Mouse (Mus musculus) heart, embryonic 11.5 days (tissue): ENCODE results near the gene Nub1. TPM values are rescaled to one million over a fixed set of nuclear protein-coding genes. Genes with fewer than 3 reads are reported as not detected.
A peak's percentile ranks its signal among the peaks of the same experiment; 100 is the strongest.

ENCODE experiments used
- ATAC-seq: fragments of 200-750 bp; cut with Nextera tagmentation; replicated peaks from 2 replicates; pipeline ENCODE4 v1.8.0; 2017; ENCODE audit warnings: moderate library complexity; ENCODE audit not compliant: insufficient number of reproducible peaks, low FRiP score, low TSS enrichment
- H3K27ac ChIP-seq: fragments of 300-500 bp; sonication (generic); 2 replicates; pipeline ENCODE4 v1.5.1; 2014; ENCODE audit warnings: mild to moderate bottlenecking, low read depth, low read length
- H3K27me3 ChIP-seq: fragments of 300-500 bp; sonication (generic); 2 replicates; pipeline ENCODE4 v1.6.1; 2014; ENCODE audit warnings: mild to moderate bottlenecking, low read length, mixed read lengths; ENCODE audit not compliant: control insufficient read depth, insufficient read depth
- H3K36me3 ChIP-seq: fragments of 300-500 bp; sonication (generic); 2 replicates; pipeline ENCODE4 v1.6.1; 2014; ENCODE audit warnings: mild to moderate bottlenecking, low read length, moderate library complexity, mixed read lengths; ENCODE audit not compliant: control insufficient read depth, insufficient read depth
- H3K4me1 ChIP-seq: fragments of 300-500 bp; sonication (generic); 2 replicates; pipeline ENCODE4 v1.6.1; 2014; ENCODE audit warnings: low read length; ENCODE audit not compliant: control insufficient read depth, insufficient read depth
- H3K4me2 ChIP-seq: fragments of 300-500 bp; sonication (generic); 2 replicates; pipeline ENCODE4 v1.6.1; 2014; ENCODE audit warnings: mild to moderate bottlenecking, moderate library complexity
- H3K4me3 ChIP-seq: fragments of 300-500 bp; sonication (generic); 2 replicates; pipeline ENCODE4 v1.5.1; 2014; ENCODE audit warnings: low read depth, low read length
- H3K9ac ChIP-seq: fragments of 300-500 bp; sonication (generic); 2 replicates; pipeline ENCODE4 v1.6.1; 2014; ENCODE audit warnings: mild to moderate bottlenecking, low read depth, low read length, moderate library complexity
- H3K9me3 ChIP-seq: fragments of 300-500 bp; sonication (generic); replicated peaks from 2 replicates; pipeline ENCODE4 v1.6.1; 2016; ENCODE audit warnings: low read length; ENCODE audit not compliant: control insufficient read depth
- WGBS: fragments of 180-500 bp; shearing (Covaris S2); extraction: QIAGEN DNeasy Blood & Tissue Kit; methylation state at CpG from one replicate; pipeline ENCODE4 v1.1.7; 2014; ENCODE audit not compliant: insufficient replicate concordance; 5-methylcytosine and 5-hydroxymethylcytosine counted together
- polyA plus RNA-seq: library from polyadenylated mRNA; unstranded; fragments of >200 nt; fragmentation: Nextera tagmentation; extraction: Ambion mirVana; gene quantifications from 2 replicates; pipeline ENCODE4 v1.2.1, GENCODE M21; 2014

The Nub1 gene
- polyA plus RNA-seq, 1 experiment from 2014 or later: 28.2 TPM

DNA sequence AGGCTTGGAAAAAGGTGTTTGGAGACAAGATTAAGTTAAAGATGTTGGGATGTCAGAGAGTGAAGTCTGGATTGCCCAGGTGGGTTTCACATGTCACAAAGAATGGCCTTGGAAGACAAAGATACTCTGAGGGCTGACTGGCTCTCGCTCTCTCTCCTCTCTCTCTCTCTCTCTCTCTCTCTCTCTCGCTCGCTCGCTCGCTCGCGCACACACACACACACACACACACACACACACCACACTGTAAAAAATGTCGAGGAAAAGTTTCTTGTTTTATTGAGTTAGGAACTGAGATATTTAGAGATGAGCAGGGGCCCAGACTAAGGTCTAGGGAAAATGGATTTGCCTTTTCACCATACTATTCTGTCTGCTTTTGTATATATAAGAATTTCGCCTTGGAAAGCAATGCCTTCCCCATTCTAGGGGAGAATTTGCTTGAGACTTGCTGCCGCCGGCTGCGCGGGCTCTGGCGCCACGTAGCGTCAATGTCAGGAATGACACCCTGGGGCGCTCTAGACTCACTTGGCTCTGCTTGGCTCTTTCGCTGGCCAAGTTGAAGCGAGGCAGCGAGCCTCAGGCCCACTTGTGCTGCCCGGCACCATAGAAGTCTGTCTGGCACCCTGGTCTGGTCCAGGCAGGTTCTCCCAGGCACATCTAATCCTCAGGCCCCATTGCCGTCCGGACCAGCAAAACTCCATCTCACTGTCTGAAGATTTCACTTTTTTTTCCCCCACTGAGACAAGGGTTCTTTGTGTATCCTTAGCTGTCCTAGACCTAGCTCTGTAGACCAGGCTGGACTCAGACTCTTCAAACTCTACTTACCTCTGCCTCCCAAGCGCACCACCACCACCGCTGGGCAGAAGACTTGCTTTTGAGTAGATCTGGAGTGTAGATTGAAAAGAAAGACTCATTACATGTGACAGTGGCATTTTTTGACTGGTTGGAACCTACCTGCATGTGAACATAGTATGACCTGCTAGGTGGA, 33.3 kb upstream of the Nub1 start:
- no peak overlapping the region for H3K4me3 ChIP-seq
- no peak overlapping the region for H3K4me2 ChIP-seq
- no peak overlapping the region for H3K27ac ChIP-seq
- no peaks in the 10 kb centered on the region; the same call in 1 of the 2 replicates for H3K27me3 ChIP-seq
- H3K36me3 ChIP-seq: no peaks in the 10 kb centered on the region
- no peaks in the 10 kb centered on the region for H3K9me3 ChIP-seq
- H3K4me1 ChIP-seq: no peaks in the 10 kb centered on the region
- 0 out of 2 replicates have a peak, but pooled peaks have one; percentile 40 for ATAC-seq
- 33% methylated on average over 25 of the region's 25 CpGs for WGBS
- peak overlapping the region; percentile 43; the same call in 1 of the 2 replicates for H3K9ac ChIP-seq

DNA sequence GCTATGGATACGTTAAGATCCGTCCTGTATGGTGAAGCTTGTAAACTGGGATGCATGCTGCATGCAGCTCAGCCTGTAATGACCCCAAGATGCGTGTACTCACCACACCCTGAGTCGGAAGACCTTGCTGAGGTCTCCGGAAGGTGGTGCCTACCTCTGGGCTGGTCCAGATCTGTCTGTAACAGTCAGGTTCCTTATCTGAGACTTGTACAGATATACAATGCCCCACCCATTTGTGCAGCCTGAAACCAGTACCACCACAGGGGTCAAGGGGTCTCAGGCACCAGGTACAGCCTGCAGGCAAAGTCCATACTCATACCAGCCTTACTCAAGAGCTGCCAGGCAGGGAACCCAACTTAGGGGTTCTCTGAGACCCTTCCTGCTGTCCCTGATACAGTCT, 32.6 kb upstream of the Nub1 start:
- 84% methylated on average over 5 of the region's 5 CpGs for WGBS
- no peaks in the 10 kb centered on the region for H3K9me3 ChIP-seq
- ATAC-seq: no peak

DNA sequence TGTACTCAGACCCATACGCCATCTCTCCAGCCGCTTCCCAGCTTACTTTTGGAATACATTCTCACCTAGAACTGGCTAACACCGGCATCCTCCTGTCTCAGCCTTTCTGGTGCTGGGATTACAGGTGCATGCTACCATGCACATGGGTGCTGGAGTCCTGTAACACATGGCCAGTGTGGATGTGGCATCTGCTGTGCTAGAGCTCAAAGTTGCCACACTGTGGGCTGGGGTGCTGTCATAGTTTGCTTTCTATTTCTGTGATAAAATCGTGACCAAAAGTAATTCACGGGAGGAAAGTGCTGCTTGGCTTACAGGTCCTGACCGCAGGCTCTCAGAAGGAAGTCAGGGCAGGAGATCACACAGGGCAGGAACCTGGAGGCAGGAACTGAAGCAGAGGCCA, 30.8 kb upstream of the Nub1 start:
- 80% methylated on average over 6 of the region's 6 CpGs for WGBS
- H3K27me3 ChIP-seq: no peaks in the 10 kb centered on the region; the same call in 1 of the 2 replicates
- no peak overlapping the region for H3K4me3 ChIP-seq
- no peak overlapping the region for H3K27ac ChIP-seq
- H3K9me3 ChIP-seq: no peaks in the 10 kb centered on the region
- no peak overlapping the region for H3K9ac ChIP-seq
- no peaks in the 10 kb centered on the region for H3K36me3 ChIP-seq
- H3K4me1 ChIP-seq: no peaks in the 10 kb centered on the region
- no peak overlapping the region for H3K4me2 ChIP-seq
- no peak for ATAC-seq

More for the DNA sequence above, 32.6 kb upstream of the Nub1 start:
- H3K4me2 ChIP-seq: no peak overlapping the region
- H3K36me3 ChIP-seq: no peaks in the 10 kb centered on the region
- no peaks in the 10 kb centered on the region; the same call in 1 of the 2 replicates for H3K27me3 ChIP-seq
- H3K4me1 ChIP-seq: no peaks in the 10 kb centered on the region
- H3K27ac ChIP-seq: no peak overlapping the region
- no peak overlapping the region for H3K9ac ChIP-seq
- H3K4me3 ChIP-seq: no peak overlapping the region

DNA sequence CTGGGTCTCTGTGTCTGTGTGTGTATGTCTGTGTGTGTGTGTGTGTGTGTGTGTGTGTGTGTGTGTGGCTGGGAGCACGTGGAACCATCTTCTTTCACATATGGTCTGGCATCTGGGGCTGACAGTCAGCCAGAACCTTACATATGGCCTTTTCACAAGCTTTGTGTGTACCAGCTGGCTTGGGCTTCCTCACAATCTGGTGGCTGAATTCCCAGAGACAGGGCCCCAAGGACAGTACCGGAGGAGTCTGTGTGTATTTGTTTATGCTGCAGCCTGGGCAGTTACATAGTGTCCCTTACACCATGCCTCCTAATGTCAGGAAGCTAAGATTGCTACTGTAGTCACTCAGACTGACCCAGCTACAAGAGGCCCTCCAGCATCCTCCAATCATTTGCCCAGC, 28.2 kb upstream of the Nub1 start:
- Histone ChIP-seq H3K27me3 (no peaks in the 10 kb centered on the region; the same call in 1 of the 2 replicates), H3K4me1 (no peaks in the 10 kb centered on the region), H3K36me3 (no peaks in the 10 kb centered on the region), H3K4me2 (no peak overlapping the region), H3K27ac (no peak overlapping the region), H3K9ac (no peak overlapping the region), H3K9me3 (no peaks in the 10 kb centered on the region), H3K4me3 (no peak overlapping the region)
- 67% methylated on average over 2 of the region's 2 CpGs for WGBS
- no peak for ATAC-seq

DNA sequence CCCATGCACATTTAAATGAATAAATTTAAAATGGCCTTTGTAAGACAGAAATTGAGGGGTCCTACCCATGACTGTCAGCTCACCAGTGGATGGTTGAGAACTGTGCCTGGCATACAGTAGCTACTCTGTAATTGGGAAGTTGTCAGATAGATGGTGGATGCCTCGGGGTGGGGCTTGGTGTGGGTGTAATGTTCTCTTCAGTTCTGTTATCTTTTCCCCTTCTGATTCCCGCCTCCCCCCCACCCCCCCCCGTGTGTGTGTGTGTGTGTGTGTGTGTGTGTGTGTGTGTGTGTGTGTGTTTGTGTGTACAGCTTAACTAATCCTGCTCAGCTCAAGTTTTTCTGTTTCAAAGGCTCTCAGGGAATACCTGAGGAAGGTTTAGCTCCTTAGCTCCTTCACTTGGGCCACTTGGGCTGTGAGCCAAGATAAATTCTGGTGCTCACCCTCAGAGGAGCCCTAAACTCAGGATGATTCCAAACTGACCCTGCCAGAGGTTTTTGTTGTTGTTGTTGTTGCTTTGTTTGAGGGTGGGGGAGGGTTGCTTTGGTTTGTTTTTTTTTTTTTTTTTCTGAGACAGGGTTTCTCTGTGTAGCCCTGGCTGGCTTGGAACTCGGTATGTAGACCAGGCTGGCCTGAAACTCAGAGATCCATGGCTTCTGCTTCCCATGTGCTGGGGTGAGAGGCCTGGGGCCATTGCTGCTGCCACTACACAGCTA, 25.5 kb upstream of the Nub1 start:
- Histone ChIP-seq H3K9me3 (no peaks in the 10 kb centered on the region), H3K4me3 (no peak overlapping the region), H3K4me1 (no peaks in the 10 kb centered on the region), H3K4me2 (no peak overlapping the region), H3K27me3 (no peaks in the 10 kb centered on the region), H3K27ac (no peak overlapping the region), H3K9ac (no peak overlapping the region), H3K36me3 (no peaks in the 10 kb centered on the region)
- no peak for ATAC-seq
- WGBS: 64% methylated on average over 4 of the region's 4 CpGs

DNA sequence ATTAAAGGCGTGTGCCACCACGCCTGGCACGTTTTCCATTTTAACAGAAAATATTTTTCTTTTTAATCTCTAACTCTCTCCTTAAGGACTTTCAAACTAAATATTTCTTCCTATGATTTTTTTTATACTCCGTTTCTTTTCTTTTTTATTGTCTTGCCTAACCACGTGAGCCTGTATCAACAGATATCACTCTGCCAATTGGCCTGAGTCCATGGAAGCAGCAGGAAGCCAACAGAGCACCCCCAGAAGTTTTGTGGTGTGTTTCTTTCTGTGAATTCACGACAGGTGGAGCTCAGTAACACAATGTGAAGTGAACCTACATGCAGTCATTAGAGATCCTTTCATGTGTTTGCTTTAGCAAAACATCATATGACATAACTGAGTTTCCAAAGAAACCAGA, 23.9 kb upstream of the Nub1 start:
- no peak overlapping the region for H3K27ac ChIP-seq
- H3K27me3 ChIP-seq: no peaks in the 10 kb centered on the region
- no peaks in the 10 kb centered on the region for H3K36me3 ChIP-seq
- H3K9ac ChIP-seq: no peak overlapping the region
- WGBS: 75% methylated on average over 6 of the region's 6 CpGs
- no peak overlapping the region for H3K4me2 ChIP-seq
- no peaks in the 10 kb centered on the region for H3K9me3 ChIP-seq
- H3K4me3 ChIP-seq: no peak overlapping the region
- H3K4me1 ChIP-seq: no peaks in the 10 kb centered on the region
- ATAC-seq: no peak

DNA sequence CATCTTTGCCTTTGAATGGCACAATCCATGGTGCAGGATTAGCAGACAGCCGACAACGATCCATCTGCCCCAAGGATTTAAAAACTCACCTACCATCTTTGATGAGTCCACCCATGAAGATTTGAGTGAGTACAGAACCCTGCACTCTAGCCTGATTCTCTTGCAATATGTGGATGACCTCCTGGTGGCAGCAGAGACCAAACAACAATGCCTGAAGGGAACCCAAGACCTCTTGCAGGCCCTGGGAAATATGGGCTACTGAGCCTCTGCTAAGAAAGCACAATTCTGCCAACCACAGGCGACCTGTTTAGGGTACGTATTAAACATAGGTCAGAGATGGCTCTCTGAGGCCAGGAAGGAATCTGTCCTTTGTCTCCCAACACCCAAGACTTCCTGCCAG, 11.1 kb upstream of the Nub1 start:
- 30% methylated on average over 4 of the region's 4 CpGs for WGBS
- Histone ChIP-seq H3K27ac (no peak overlapping the region), H3K4me2 (no peak overlapping the region), H3K36me3 (no peaks in the 10 kb centered on the region), H3K4me1 (no peaks in the 10 kb centered on the region), H3K27me3 (peaks cover 5% of the 10 kb centered on the region; the same call in 1 of the 2 replicates), H3K9ac (no peak overlapping the region), H3K9me3 (0 out of 2 replicates have a peak, but pooled peaks cover under 1% of the 10 kb centered on the region), H3K4me3 (no peak overlapping the region)
- no peak for ATAC-seq

DNA sequence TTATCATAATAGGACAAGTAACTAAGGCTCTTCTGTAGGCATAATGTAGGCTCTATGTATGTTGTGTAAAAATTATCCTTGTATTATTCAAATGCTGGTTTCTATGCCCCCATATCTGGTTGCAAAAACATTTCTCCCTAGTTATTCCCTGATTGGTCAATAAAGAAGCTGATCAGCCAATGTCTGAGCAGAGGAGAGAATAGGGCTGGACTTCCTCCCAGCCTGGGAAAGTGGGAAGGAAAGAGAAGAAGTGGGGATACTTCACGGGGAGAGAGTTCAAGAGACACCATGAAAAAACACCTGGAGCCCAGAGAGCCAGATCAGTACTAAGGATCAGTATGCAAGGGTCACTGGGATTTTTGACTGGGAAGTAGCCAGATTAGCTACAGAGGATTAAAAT, 3.9 kb upstream of the Nub1 start:
- Histone ChIP-seq H3K27ac (no peak overlapping the region), H3K9me3 (0 out of 2 replicates have a peak, but pooled peaks cover 3% of the 10 kb centered on the region), H3K4me1 (peaks cover 2% of the 10 kb centered on the region; the same call in 1 of the 2 replicates), H3K9ac (no peak overlapping the region), H3K27me3 (no peaks in the 10 kb centered on the region), H3K4me2 (no peak overlapping the region), H3K36me3 (no peaks in the 10 kb centered on the region), H3K4me3 (no peak overlapping the region)
- WGBS: 58% methylated on average over 1 of the region's 1 CpGs
- no peak for ATAC-seq
